8 mouse cellular contexts compared by ENCODE assay signal in the genomic region with DNA sequence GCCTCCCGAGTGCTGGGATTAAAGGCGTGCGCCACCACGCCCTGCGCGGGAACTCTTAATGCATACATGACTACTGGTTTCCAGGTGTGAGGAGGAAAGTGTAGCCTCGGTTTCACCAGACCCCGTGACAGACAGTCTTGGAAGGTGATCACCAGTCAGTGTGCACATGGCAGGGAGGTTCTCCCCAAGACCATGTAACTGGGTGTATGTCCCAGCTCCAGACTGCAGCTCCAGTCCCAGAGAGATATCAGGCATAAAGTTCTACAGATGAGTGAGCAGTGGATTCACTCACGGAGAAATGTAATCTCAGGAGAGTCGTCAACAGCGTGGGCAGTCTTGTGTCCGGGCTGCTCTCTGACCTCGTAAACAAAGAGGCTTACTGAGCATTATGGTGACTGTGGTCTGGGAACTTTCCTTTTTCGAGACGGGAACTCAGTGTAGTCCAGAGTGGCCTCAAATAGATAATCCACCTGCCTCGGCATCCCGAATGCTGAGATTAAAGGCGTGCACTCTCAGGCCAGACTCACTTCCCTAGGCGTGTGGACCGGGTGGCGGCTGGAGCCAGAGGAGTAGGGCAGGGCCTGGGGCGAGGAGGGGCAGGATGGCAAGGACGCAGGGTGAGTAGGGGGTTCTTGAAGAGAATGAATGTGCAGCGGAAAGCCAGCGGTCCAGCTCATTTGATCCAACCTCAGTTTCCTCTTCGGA. TPM values are rescaled to one million over a fixed set of nuclear protein-coding genes. Genes with fewer than 3 reads are reported as not detected.
DNase-seq lines count a peak whose midpoint lies in the region; ATAC-seq and TF ChIP-seq lines count a peak whose summit lies in the region.

No protein-coding gene starts in this region.

- H3K4me3 ChIP-seq in testis, adult 2 months (ENCODE audit: control insufficient read depth, low read depth, low read length), result peak overlapping the region; percentile 96
- peak overlapping the region; percentile 67 for H3K4me3 ChIP-seq in intestine, postnatal 0 days (ENCODE audit: low read depth, low read length)
- H3K4me3 ChIP-seq in neural tube, embryonic 13.5 days, result peak overlapping the region; percentile 91

- peak overlapping the region; percentile 79 for H3K27ac ChIP-seq in testis, adult 2 months (ENCODE audit: control insufficient read depth, insufficient read depth, low read depth, low read length)
- peak overlapping the region; percentile 74 for H3K27ac ChIP-seq in intestine, postnatal 0 days (ENCODE audit: low read depth, low read length)
- H3K27ac ChIP-seq in neural tube, embryonic 13.5 days (replicated peaks), result peak overlapping the region; percentile 93

- 23% methylated on average over 26 of the region's 26 CpGs for WGBS in intestine, postnatal 0 days
- WGBS in neural tube, embryonic 13.5 days, result 26% methylated on average over 26 of the region's 26 CpGs

- H3K4me1 ChIP-seq in testis, adult 2 months (ENCODE audit: control insufficient read depth, insufficient read depth, low read length), result peaks cover 10% of the 10 kb centered on the region
- 0 out of 2 replicates have a peak, but pooled peaks cover 5% of the 10 kb centered on the region for H3K4me1 ChIP-seq in intestine, postnatal 0 days (replicated peaks; ENCODE audit: control insufficient read depth, insufficient read depth, low read length)
- peaks cover 26% of the 10 kb centered on the region for H3K4me1 ChIP-seq in neural tube, embryonic 13.5 days (replicated peaks)

- ATAC-seq in cerebellum, adult (ENCODE audit: insufficient number of reproducible peaks, low FRiP score, low TSS enrichment), result peak; percentile 42; the same call in 1 of the 2 replicates
- peak; percentile 31 for ATAC-seq in intestine, postnatal 0 days
- peak; percentile 78 for ATAC-seq in neural tube, embryonic 13.5 days (ENCODE audit: low read depth)

- H3K27me3 ChIP-seq in testis, adult 2 months (ENCODE audit: control insufficient read depth, insufficient read depth, low read length), result no peaks in the 10 kb centered on the region
- no peaks in the 10 kb centered on the region for H3K27me3 ChIP-seq in intestine, postnatal 0 days (replicated peaks; ENCODE audit: control insufficient read depth, insufficient read depth, low read length)
- H3K27me3 ChIP-seq in neural tube, embryonic 13.5 days, result no peaks in the 10 kb centered on the region

- peak overlapping the region; percentile 76 for H3K4me2 ChIP-seq in intestine, postnatal 0 days (replicated peaks; ENCODE audit: low read depth)
- H3K4me2 ChIP-seq in neural tube, embryonic 13.5 days, result peak overlapping the region; percentile 74

- H3K9ac ChIP-seq in intestine, postnatal 0 days (ENCODE audit: low read depth, low read length), result peak overlapping the region; percentile 43
- H3K9ac ChIP-seq in neural tube, embryonic 13.5 days, result peak overlapping the region; percentile 80

- DNase-seq in cerebellum, adult 9-10 months, result no peak
- DNase-seq in testis, postnatal 10 days (ENCODE audit: low spot score), result no peak
- DNase-seq in urinary bladder, postnatal 4 days (ENCODE audit: low spot score in 2 of 2), result no peak
- DNase-seq in T-cell, adult 2 months (ENCODE audit: low spot score), result no peak

- no peaks in the 10 kb centered on the region; the same call in 1 of the 2 replicates for H3K36me3 ChIP-seq in testis, adult 2 months (ENCODE audit: control insufficient read depth, insufficient read depth, low read length)
- H3K36me3 ChIP-seq in intestine, postnatal 0 days (ENCODE audit: control insufficient read depth, insufficient read depth), result peaks cover 30% of the 10 kb centered on the region
- peaks cover 32% of the 10 kb centered on the region for H3K36me3 ChIP-seq in neural tube, embryonic 13.5 days

- no peak for TF ChIP-seq POLR2A in testis, adult 2 months (IDR thresholded peaks at IDR 0.05; ENCODE audit: control insufficient read depth, low read depth, low read length)

- no peaks in the 10 kb centered on the region for H3K9me3 ChIP-seq in intestine, postnatal 0 days (ENCODE audit: control insufficient read depth)
- no peaks in the 10 kb centered on the region for H3K9me3 ChIP-seq in neural tube, embryonic 13.5 days

- no peak for TF ChIP-seq CTCF in testis, adult 2 months (IDR thresholded peaks at IDR 0.05; ENCODE audit: control insufficient read depth, insufficient read depth, insufficient replicate concordance, low read depth, low read length)
- no peak for TF ChIP-seq CTCF in intestine, postnatal 0 days (IDR thresholded peaks at IDR 0.05; ENCODE audit: low read depth)

RNA-seq across cellular contexts. Expression of a gene that starts 0.7 kb away (rescaled TPM):
- polyA plus RNA-seq in testis, adult 2 months (2012; rRNA removed), result 703 and 848 TPM in 2 replicates
- polyA plus RNA-seq in intestine, postnatal 0 days (2015; fragmentation: Nextera tagmentation; extraction: Ambion mirVana), result 442 and 454 TPM in 2 replicates
- polyA plus RNA-seq in neural tube, embryonic 13.5 days (2015; fragmentation: Nextera tagmentation; extraction: Ambion mirVana), result 362 and 435 TPM in 2 replicates

RNA-seq across cellular contexts. Expression of a gene that starts 16.8 kb away (rescaled TPM):
- 23.9 and 24.2 TPM in 2 replicates for polyA plus RNA-seq in testis, adult 2 months (2012; rRNA removed)
- 8.2 and 8.4 TPM in 2 replicates for polyA plus RNA-seq in intestine, postnatal 0 days (2015; fragmentation: Nextera tagmentation; extraction: Ambion mirVana)
- polyA plus RNA-seq in neural tube, embryonic 13.5 days (2015; fragmentation: Nextera tagmentation; extraction: Ambion mirVana), result 22.0 and 23.9 TPM in 2 replicates

RNA-seq across cellular contexts. Expression of a gene that starts 30.8 kb away (rescaled TPM):
- 7.5 and 8.3 TPM in 2 replicates for polyA plus RNA-seq in testis, adult 2 months (2012; rRNA removed)
- 19.8 and 23.5 TPM in 2 replicates for polyA plus RNA-seq in intestine, postnatal 0 days (2015; fragmentation: Nextera tagmentation; extraction: Ambion mirVana)
- polyA plus RNA-seq in neural tube, embryonic 13.5 days (2015; fragmentation: Nextera tagmentation; extraction: Ambion mirVana), result 2.0 and 2.4 TPM in 2 replicates

RNA-seq across cellular contexts. Expression of a gene that starts 33.2 kb away (rescaled TPM):
- 0.08 TPM in 1 of 2 replicates, not detected in the other for polyA plus RNA-seq in testis, adult 2 months (2012; rRNA removed)
- 0.18 and 0.25 TPM in 2 replicates for polyA plus RNA-seq in intestine, postnatal 0 days (2015; fragmentation: Nextera tagmentation; extraction: Ambion mirVana)
- polyA plus RNA-seq in neural tube, embryonic 13.5 days (2015; fragmentation: Nextera tagmentation; extraction: Ambion mirVana), result not detected in 2 replicates
